Mouse (Mus musculus) kidney, embryonic 15.5 days (tissue): Measurements from ENCODE around the gene Atrn. TPM values are rescaled to one million over a fixed set of nuclear protein-coding genes. Genes with fewer than 3 reads are reported as not detected.
"Not testable (repeated sequence)": the region's sequence is repeated elsewhere in the genome, so short reads cannot be mapped to it uniquely, and the experiment has no call there.

Source experiments
- ATAC-seq: fragments of 200-750 bp; cut with Nextera tagmentation; replicated peaks from 2 replicates; pipeline ENCODE4 v1.8.0; 2017; ENCODE audit warnings: moderate TSS enrichment; ENCODE audit not compliant: low FRiP score
- H3K27ac ChIP-seq: fragments of 300-500 bp; sonication (generic); 2 replicates; pipeline ENCODE4 v1.5.1; 2015; ENCODE audit warnings: mild to moderate bottlenecking, inconsistent platforms
- H3K27me3 ChIP-seq: fragments of 300-500 bp; sonication (generic); 2 replicates; pipeline ENCODE4 v1.6.1; 2015; ENCODE audit warnings: inconsistent platforms
- H3K36me3 ChIP-seq: fragments of 300-500 bp; sonication (generic); 2 replicates; pipeline ENCODE4 v1.6.1; 2015; ENCODE audit warnings: inconsistent platforms
- H3K4me1 ChIP-seq: fragments of 300-500 bp; sonication (generic); 2 replicates; pipeline ENCODE4 v1.6.1; 2015; ENCODE audit warnings: inconsistent platforms
- H3K4me2 ChIP-seq: fragments of 300-500 bp; sonication (generic); 2 replicates; pipeline ENCODE4 v1.6.1; 2015; ENCODE audit warnings: moderate library complexity, mild to moderate bottlenecking, inconsistent platforms
- H3K4me3 ChIP-seq: fragments of 300-500 bp; sonication (generic); replicated peaks from 2 replicates; pipeline ENCODE4 v1.5.1; 2015; ENCODE audit warnings: mild to moderate bottlenecking, inconsistent platforms
- H3K9ac ChIP-seq: fragments of 300-500 bp; sonication (generic); 2 replicates; pipeline ENCODE4 v1.6.1; 2015; ENCODE audit warnings: mild to moderate bottlenecking, inconsistent platforms
- H3K9me3 ChIP-seq: fragments of 300-500 bp; sonication (generic); replicated peaks from 2 replicates; pipeline ENCODE4 v1.6.1; 2016; ENCODE audit warnings: inconsistent platforms
- WGBS: fragments of 180-500 bp; shearing (Covaris S2); methylation state at CpG from one replicate; pipeline ENCODE4 v1.1.7; 2015; ENCODE audit warnings: mixed read lengths; 5-methylcytosine and 5-hydroxymethylcytosine counted together
- polyA plus RNA-seq: library from polyadenylated mRNA; unstranded; fragments of >200 nt; fragmentation: Nextera tagmentation; extraction: Ambion mirVana; gene quantifications from 2 replicates; pipeline ENCODE4 v1.2.1, GENCODE M21; 2015

The Atrn gene
- polyA plus RNA-seq, 1 experiment from 2014 or later: 8.2 TPM

DNA sequence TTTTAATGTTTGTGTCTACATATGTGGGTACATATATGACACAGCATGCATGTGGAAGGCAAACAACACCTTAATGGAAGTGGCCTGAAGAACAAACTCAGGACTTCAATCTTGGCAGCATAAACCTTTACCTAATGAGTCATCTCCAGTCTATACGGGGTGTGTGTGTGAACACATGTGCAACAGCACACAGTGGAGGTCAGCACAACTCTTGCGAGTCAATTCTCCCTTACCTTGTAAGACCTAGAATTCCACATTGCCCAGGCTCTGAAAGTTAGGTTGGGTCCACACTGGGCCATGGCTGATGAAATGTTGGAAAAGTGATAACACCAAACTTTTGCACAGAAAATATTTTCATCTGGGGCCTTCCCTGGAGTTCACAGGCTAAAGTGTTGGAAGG lies 124.3 kb downstream of the Atrn start:
- H3K27ac ChIP-seq: no peak overlapping the region
- no peaks in the 10 kb centered on the region for H3K9me3 ChIP-seq
- H3K4me1 ChIP-seq: peaks cover 3% of the 10 kb centered on the region; the same call in 1 of the 2 replicates
- no peak overlapping the region for H3K4me2 ChIP-seq
- peaks cover 26% of the 10 kb centered on the region for H3K36me3 ChIP-seq
- no peak overlapping the region for H3K9ac ChIP-seq
- no peaks in the 10 kb centered on the region for H3K27me3 ChIP-seq
- no peak for ATAC-seq
- no peak overlapping the region for H3K4me3 ChIP-seq
- 93% methylated on average over 2 of the region's 2 CpGs for WGBS

DNA sequence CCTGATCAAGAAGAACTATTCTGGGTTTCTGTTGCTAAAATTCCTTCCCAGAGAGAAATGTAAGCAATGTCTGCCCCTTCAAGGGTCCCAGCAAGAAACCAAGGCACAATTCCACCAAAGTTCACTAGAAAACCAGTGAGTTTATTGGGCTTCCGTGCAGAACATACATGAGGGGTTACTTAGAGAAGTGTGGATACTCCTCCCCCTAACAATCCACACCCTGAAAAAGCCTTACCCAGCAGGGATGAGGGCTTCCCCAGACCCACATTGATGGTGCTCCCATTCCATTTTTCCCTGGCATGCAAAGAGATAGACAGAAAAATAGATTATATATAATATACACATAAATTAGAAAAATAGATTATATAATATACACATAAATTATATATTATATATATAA lies 124.7 kb downstream of the Atrn start:
- Histone ChIP-seq H3K9me3 (no peaks in the 10 kb centered on the region), H3K27ac (no peak overlapping the region), H3K4me3 (no peak overlapping the region), H3K4me1 (peaks cover 3% of the 10 kb centered on the region; the same call in 1 of the 2 replicates), H3K27me3 (no peaks in the 10 kb centered on the region), H3K4me2 (no peak overlapping the region), H3K9ac (no peak overlapping the region), H3K36me3 (peaks cover 22% of the 10 kb centered on the region)
- ATAC-seq: no peak
- WGBS: 91% methylated on average over 1 of the region's 1 CpGs

DNA sequence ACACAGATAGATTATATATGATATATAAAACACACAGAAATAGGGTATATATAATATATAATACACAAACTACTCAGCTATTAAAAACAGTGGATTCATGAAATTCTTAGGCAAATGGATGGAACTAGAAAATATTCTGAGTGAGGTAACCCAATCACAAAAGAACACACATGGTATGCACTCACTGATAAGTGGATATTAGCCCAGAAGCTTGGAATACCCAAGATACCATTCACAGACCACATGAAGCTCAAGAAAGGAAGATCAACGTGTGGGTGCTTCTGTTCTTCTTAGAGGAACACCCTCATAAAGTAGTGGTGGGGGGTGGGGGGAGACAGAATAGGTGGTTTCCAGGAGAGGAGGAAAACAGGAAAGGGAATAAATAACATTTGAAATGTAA lies 125.1 kb downstream of the Atrn start:
- ATAC-seq, H3K9ac ChIP-seq, H3K9me3 ChIP-seq, H3K4me2 ChIP-seq, H3K4me3 ChIP-seq, H3K27ac ChIP-seq, H3K27me3 ChIP-seq, H3K4me1 ChIP-seq: not testable (repeated sequence)
- WGBS: 61% methylated on average over 1 of the region's 1 CpGs
- H3K36me3 ChIP-seq: peaks cover 18% of the 10 kb centered on the region

DNA sequence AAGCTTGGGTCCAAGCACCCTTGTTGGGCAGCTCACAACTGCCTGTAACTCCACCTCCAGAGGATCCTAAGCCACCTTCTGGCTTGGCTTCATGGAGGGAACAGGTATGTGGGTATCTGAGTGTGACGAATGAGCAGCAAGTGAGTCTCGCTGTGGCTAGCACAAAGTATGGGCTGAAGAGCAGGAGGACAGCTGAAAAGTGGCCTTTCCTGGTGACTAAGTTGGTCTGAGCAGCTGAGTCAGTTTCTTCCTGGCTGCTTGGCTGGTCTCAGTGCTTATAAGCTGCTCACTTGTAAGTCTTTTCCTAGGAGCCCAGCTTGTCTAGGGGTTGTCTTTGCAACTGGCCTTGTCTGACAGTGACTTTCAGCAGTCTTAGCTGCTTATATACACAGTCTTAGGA lies 130.0 kb downstream of the Atrn start:
- Histone ChIP-seq H3K9ac (no peak overlapping the region), H3K4me2 (no peak overlapping the region), H3K36me3 (no peaks in the 10 kb centered on the region; the same call in 1 of the 2 replicates), H3K27me3 (peaks cover 30% of the 10 kb centered on the region), H3K27ac (no peak overlapping the region), H3K9me3 (no peaks in the 10 kb centered on the region), H3K4me3 (no peak overlapping the region), H3K4me1 (peaks cover 22% of the 10 kb centered on the region)
- no peak for ATAC-seq
- WGBS: 87% methylated on average over 2 of the region's 2 CpGs

DNA sequence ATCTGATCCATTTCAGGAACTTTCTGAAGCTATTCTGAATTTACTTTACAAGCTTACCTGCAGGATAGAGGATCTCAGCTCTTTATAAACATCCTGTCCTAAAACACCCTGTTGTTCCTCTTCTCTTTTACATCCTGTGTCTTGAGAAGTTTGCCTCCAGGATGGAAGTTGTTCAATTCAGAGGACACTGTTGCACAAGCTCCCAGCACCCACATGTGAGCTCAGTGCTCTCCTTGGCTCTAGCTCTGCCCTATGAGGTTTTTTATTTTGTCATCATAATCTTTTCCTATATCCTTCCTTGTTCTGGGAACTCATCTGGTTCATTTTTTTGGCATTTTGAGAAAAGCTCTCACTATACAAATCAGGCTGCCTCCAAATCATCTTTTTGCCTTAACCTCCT lies 130.5 kb downstream of the Atrn start:
- ATAC-seq: no peak

DNA sequence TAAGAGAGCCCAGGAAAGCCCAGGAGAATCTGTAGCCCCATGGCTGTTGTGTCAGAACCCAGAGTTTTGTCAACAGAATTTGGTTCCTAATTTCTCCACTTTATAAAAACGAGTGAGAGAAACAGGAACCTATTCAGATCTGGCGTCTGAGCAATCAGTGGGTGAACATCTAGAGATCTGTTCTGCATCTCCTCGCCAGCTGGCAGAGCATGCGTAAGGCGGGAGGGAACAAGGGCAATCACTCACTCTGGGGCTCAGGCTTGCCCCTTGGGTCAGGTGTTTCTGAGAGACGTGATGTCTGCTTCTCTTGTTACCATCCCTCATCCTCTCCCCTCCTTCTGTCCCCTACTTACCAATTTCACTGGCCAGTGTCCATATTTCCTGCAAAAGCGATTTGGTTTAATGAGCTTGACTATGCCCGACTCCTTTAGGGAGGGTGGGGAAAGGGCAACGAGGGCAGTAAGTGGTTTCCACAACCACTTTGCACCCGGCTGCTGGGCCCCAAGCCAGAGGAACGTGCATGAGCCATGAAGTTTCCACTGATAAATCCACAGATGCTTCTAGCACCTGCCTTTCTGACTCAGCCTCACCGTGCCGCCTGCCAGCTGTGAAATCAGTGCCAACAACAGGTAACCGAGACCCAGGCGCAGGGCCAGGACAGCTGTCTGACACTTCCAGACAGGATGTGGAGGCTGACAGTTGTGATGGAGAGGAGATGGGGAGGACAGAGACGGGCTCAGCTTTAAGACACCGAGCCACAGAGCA lies 131.1 kb downstream of the Atrn start:
- Histone ChIP-seq H3K4me2 (no peak overlapping the region), H3K4me1 (peaks cover 29% of the 10 kb centered on the region), H3K4me3 (no peak overlapping the region), H3K9ac (no peak overlapping the region), H3K27me3 (peaks cover 41% of the 10 kb centered on the region), H3K36me3 (no peaks in the 10 kb centered on the region; the same call in 1 of the 2 replicates), H3K27ac (no peak overlapping the region), H3K9me3 (no peaks in the 10 kb centered on the region)
- ATAC-seq: no peak
- WGBS: 41% methylated on average over 17 of the region's 17 CpGs

More for the DNA sequence above, 130.5 kb downstream of the Atrn start:
- no peak overlapping the region for H3K9ac ChIP-seq
- H3K4me2 ChIP-seq: no peak overlapping the region
- H3K36me3 ChIP-seq: no peaks in the 10 kb centered on the region; the same call in 1 of the 2 replicates
- H3K4me3 ChIP-seq: no peak overlapping the region
- H3K9me3 ChIP-seq: no peaks in the 10 kb centered on the region
- H3K4me1 ChIP-seq: peaks cover 26% of the 10 kb centered on the region
- H3K27me3 ChIP-seq: peaks cover 34% of the 10 kb centered on the region
- no peak overlapping the region for H3K27ac ChIP-seq

DNA sequence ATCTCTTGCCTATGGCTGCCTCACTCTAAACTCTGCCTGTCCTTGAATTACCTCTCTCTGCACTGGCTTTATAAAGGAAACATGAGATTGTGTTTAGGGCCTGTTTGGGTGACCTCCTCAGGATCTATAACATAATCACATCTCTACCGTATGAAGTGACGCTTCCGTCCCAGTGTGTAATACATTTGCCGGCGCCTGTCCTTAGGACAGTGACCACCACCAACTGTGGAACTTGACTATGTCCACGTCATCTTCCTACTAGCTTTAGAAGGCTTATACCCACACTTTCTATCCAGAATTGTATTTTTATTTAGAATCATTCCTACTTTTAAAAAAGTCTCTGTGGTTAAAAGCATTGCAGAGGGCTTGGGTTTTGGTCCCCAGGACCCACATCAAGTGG lies 131.9 kb downstream of the Atrn start:
- Histone ChIP-seq H3K9ac (no peak overlapping the region), H3K4me3 (no peak overlapping the region), H3K36me3 (no peaks in the 10 kb centered on the region; the same call in 1 of the 2 replicates), H3K4me1 (peaks cover 29% of the 10 kb centered on the region), H3K9me3 (no peaks in the 10 kb centered on the region), H3K4me2 (no peak overlapping the region), H3K27me3 (peaks cover 49% of the 10 kb centered on the region), H3K27ac (no peak overlapping the region)
- no peak for ATAC-seq
- WGBS: 86% methylated on average over 6 of the region's 6 CpGs

DNA sequence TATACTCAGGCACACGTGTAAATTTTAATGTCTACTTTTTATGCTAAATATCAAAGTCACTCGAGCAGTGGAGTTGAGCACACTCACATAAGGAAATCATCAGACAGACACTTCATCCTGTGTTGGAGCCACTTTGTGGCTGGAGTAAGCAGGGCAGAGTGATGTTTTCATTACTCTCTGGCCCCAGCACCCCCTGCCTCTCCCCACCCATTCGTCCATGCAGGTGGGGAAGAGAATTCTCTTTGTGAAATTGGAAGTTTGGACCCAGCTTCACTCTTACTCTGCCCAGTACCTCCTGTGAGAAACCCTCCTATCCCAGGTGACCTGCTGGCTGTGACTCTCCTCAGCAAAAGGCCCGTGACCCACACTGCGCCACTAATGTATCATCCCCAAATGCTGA lies 132.4 kb downstream of the Atrn start:
- Histone ChIP-seq H3K9me3 (no peaks in the 10 kb centered on the region), H3K4me3 (no peak overlapping the region)
- WGBS: 72% methylated on average over 5 of the region's 5 CpGs

DNA sequence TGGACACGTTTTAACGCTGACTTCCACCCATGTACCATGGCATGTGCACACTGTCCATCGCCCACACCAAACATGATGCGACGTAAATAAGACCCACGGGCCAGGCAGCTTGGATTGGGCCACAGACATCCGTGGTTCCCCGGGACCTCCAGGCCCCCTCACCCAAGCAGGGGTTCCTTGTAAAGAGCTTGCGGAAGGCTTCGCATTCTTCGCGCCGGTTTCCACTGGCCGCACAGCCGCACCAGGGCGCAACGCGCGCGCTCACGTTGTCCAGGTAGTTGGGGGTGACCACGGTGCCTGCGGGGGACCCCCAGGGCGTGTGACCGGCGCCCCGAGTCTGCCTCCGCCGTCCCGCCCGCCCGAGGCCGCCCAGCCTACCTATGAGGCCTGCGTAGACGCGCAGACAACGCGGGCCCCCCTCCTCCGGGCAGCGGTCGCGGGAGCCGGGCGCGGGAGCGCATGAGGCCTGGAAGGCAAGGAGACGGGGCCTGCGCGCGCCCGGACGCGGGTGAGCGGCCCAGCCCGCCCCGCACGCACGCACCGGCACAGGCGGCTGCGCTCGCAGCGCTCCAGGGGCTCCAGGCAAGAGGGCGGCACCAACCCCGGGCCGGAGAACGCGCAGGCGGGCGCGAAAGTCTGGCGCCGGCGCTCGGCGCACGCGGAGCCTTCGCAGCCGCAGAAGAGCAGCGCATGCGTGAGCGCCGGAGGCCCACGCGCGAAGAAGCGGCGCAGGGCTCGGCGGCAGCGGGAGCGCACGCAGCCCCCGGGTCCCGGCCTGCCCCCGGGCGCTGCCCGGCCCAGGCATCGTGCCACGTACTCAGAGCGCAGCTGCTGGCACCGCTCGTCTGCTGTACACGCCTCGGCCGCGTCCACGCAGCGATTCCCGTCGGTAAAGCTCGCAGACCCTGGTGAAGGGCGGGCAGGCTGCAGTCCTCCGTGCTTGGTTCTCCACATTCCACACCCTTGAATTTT lies 134.8 kb downstream of the Atrn start:
- no peaks in the 10 kb centered on the region for H3K9me3 ChIP-seq
- H3K4me2 ChIP-seq: peak overlapping the region; percentile 98
- H3K4me1 ChIP-seq: peaks cover 45% of the 10 kb centered on the region
- peak overlapping the region; percentile 66 for H3K9ac ChIP-seq
- ATAC-seq: peak; percentile 33
- WGBS: 3% methylated on average over 115 of the region's 115 CpGs
- H3K27me3 ChIP-seq: peaks cover 49% of the 10 kb centered on the region
- H3K4me3 ChIP-seq: peak overlapping the region; percentile 63
- no peak overlapping the region for H3K27ac ChIP-seq
- no peaks in the 10 kb centered on the region for H3K36me3 ChIP-seq

More for the DNA sequence above, 132.4 kb downstream of the Atrn start:
- no peak overlapping the region for H3K4me2 ChIP-seq
- H3K27me3 ChIP-seq: peaks cover 49% of the 10 kb centered on the region
- peaks cover 29% of the 10 kb centered on the region for H3K4me1 ChIP-seq
- H3K27ac ChIP-seq: no peak overlapping the region
- no peak overlapping the region for H3K9ac ChIP-seq
- H3K36me3 ChIP-seq: no peaks in the 10 kb centered on the region; the same call in 1 of the 2 replicates
- ATAC-seq: no peak

DNA sequence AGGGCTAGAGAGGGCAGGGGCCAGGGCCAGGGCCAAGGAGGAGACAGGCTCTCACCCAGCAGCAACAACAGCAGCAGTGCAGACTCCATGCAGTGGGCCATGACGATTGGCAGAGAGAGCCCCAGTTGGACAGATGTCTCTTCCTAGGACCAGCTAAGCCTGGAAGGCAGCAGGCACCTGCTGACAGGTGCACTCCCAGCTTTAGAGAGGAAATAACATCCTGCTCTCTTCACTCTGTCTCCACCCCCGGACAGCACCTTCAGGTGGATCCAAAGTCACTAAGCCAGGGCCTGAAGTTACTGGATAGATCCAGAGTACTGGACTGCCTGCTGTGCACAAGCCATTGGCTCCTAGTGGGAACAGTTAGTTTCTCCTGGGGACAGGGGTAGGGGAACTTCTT lies 136.7 kb downstream of the Atrn start, which contains the start of gene Gfra4:
Gene Gfra4 (minus strand): TSS at position 101 of the 400 bp plus-strand sequence.
- 69% methylated on average over 2 of the region's 2 CpGs for WGBS

DNA sequence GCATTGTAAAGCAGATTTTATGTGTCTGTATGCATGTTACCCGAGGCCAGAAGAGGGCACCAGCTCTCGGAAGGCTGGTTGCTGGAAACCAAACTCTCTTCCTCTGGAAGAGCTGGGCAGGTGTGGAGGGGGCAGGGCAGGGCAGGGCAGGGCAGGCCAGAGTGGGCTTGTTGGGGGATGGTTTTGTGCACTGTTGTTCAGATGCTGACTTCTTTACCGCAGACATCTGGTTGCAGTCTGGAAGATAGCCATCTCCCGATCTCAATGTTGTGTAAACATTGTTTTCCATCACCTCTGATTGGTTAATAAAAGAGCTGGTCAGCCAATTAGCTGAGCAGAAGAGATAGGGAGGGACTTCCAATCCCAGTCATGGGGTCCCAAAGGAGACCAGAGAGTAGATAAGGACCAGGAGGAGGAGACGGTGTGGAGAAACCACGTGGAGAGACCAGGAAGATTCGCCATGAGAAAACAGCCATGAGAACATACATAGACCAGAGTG lies 138.1 kb downstream of the Atrn start:
- Histone ChIP-seq H3K27me3 (peaks cover 43% of the 10 kb centered on the region), H3K4me3 (peak overlapping the region; percentile 17; the same call in 1 of the 2 replicates), H3K9ac (no peak overlapping the region), H3K4me1 (peaks cover 40% of the 10 kb centered on the region), H3K4me2 (peak overlapping the region; percentile 51), H3K9me3 (no peaks in the 10 kb centered on the region), H3K27ac (peak overlapping the region; percentile 66), H3K36me3 (no peaks in the 10 kb centered on the region)
- 9% methylated on average over 7 of the region's 7 CpGs for WGBS
- ATAC-seq: peak; percentile 31; the same call in 1 of the 2 replicates

More for the DNA sequence above, 136.7 kb downstream of the Atrn start, which contains the start of gene Gfra4:
- peak within 1 kb of the TSS; percentile 66; the same call in 1 of the 2 replicates for H3K27ac ChIP-seq
- peaks cover 46% of the 10 kb centered on the region for H3K27me3 ChIP-seq
- no peak for ATAC-seq
- no peaks in the 10 kb centered on the region for H3K9me3 ChIP-seq
- peak within 1 kb of the TSS; percentile 98 for H3K4me2 ChIP-seq
- H3K36me3 ChIP-seq: no peaks in the 10 kb centered on the region
- H3K4me1 ChIP-seq: peaks cover 40% of the 10 kb centered on the region
- peak within 1 kb of the TSS; percentile 63 for H3K4me3 ChIP-seq
- no peak within 1 kb of the TSS for H3K9ac ChIP-seq
